Mouse (Mus musculus): ENCODE measurements around the gene Pced1a. TPM values are rescaled to one million over a fixed set of nuclear protein-coding genes. Genes with fewer than 3 reads are reported as not detected.

Gene Pced1a
- total and polyA plus RNA-seq, 3 experiments, result 11.6 to 17.1 (median 15.3) TPM

- TF ChIP-seq BHLHE40 (IDR thresholded peaks at IDR 0.05; ENCODE audit: low read depth, low read length) (0 out of 2 replicates have a peak, but pooled peaks have one; percentile 24), ZKSCAN1 (IDR thresholded peaks at IDR 0.05; ENCODE audit: borderline replicate concordance, low read depth, low read length) (no peak), ZNF384 (IDR thresholded peaks at IDR 0.05; ENCODE audit: low read depth, low read length) (0 out of 2 replicates have a peak, but pooled peaks have one; percentile 32), IRF4 (IDR thresholded peaks at IDR 0.05; ENCODE audit: low read depth, low read length) (peak; percentile 60; the same call in 1 of the 2 replicates), E2F4 (IDR thresholded peaks at IDR 0.05; ENCODE audit: insufficient replicate concordance, low read depth, low read length) (no peak), SIN3A (IDR thresholded peaks at IDR 0.05; ENCODE audit: low read length) (no peak), USF1 (IDR thresholded peaks at IDR 0.05; ENCODE audit: low read depth, low read length) (no peak), ZMIZ1 (IDR thresholded peaks at IDR 0.05; ENCODE audit: low read depth, low read length) (no peak), TCF12 (IDR thresholded peaks at IDR 0.05; ENCODE audit: low read depth, low read length) (no peak), TBP (conservative IDR thresholded peaks at IDR 0.05; ENCODE audit: low read depth, low read length) (no peak), NRF1 (IDR thresholded peaks at IDR 0.05; ENCODE audit: low read depth, low read length) (no peak), MEF2A (IDR thresholded peaks at IDR 0.05; ENCODE audit: borderline replicate concordance, low read depth, low read length) (peak; percentile 88), NELFE (IDR thresholded peaks at IDR 0.05; ENCODE audit: low read depth, low read length) (no peak)
Measured at GRCm38 (mm10) chr2:130414094-130414856, 10.2 kb downstream of the Pced1a start (continued).

- TF ChIP-seq TCF12 (IDR thresholded peaks at IDR 0.05; ENCODE audit: low read depth, low read length) (peak; percentile 56), HCFC1 (IDR thresholded peaks at IDR 0.05; ENCODE audit: low read depth, low read length) (no peak), POLR2AphosphoS2 (IDR thresholded peaks at IDR 0.05; ENCODE audit: low read depth, low read length) (no peak), ZC3H11A (IDR thresholded peaks at IDR 0.05; ENCODE audit: low read depth, low read length) (no peak), CHD2 (IDR thresholded peaks at IDR 0.05; ENCODE audit: low read length) (peak; percentile 38; the same call in 1 of the 2 replicates), SMC3 (IDR thresholded peaks at IDR 0.05; ENCODE audit: low read depth, low read length) (no peak), USF1 (IDR thresholded peaks at IDR 0.05; ENCODE audit: low read depth, low read length) (no peak), JUN (IDR thresholded peaks at IDR 0.05; ENCODE audit: insufficient read depth, low read depth, low read length) (peak; percentile 67; the same call in 1 of the 2 replicates), NRF1 (IDR thresholded peaks at IDR 0.05; ENCODE audit: low read depth, low read length) (no peak), UBTF (IDR thresholded peaks at IDR 0.05; ENCODE audit: low read depth, low read length) (no peak), IRF4 (IDR thresholded peaks at IDR 0.05; ENCODE audit: low read depth, low read length) (peak; percentile 88), ZMIZ1 (IDR thresholded peaks at IDR 0.05; ENCODE audit: low read depth, low read length) (no peak), EP300 (IDR thresholded peaks at IDR 0.05; ENCODE audit: low read length) (peak; percentile 93), JUND (conservative IDR thresholded peaks at IDR 0.05; ENCODE audit: low read depth, low read length) (peak; percentile 79), MXI1 (IDR thresholded peaks at IDR 0.05; ENCODE audit: low read depth, low read length) (no peak), RCOR1 (conservative IDR thresholded peaks at IDR 0.05; ENCODE audit: low read depth, low read length) (peak; percentile 75; the same call in 1 of the 2 replicates), USF2 (conservative IDR thresholded peaks at IDR 0.05; ENCODE audit: low read depth, low read length) (no peak), MEF2A (IDR thresholded peaks at IDR 0.05; ENCODE audit: borderline replicate concordance, low read depth, low read length) (peak; percentile 47; the same call in 1 of the 2 replicates)
- Histone ChIP-seq H3K4me3 (replicated peaks in 1 of 3; ENCODE audit: low read depth in 2 of 3, low read length in 2 of 3, poor library complexity in 1 of 3) (no peak overlapping the region), H3K9ac (ENCODE audit: insufficient read depth, low read depth) (no peak overlapping the region), H3K27ac (ENCODE audit: insufficient read depth, low read depth) (no peak overlapping the region; the same call in 1 of the 2 replicates), H3K4me2 (ENCODE audit: insufficient read depth, low read depth, poor library complexity, severe bottlenecking) (no peak overlapping the region), H3K79me2 (replicated peaks; ENCODE audit: control insufficient read depth, extremely low read depth, insufficient read depth, poor library complexity, severe bottlenecking) (no peaks in the 10 kb centered on the region), H3K9me3 (replicated peaks; ENCODE audit: low read length) (peaks cover 2% of the 10 kb centered on the region), H3K4me1 (ENCODE audit: control insufficient read depth in 1 of 2, insufficient read depth in 2 of 2) (peaks cover 13 to 44% of the 10 kb centered on the region in 2 experiments), H3K36me3 (replicated peaks in 1 of 2; ENCODE audit: control insufficient read depth in 1 of 2, insufficient read depth in 1 of 2, low read length in 1 of 2) (peaks cover 0 to 17% of the 10 kb centered on the region in 2 experiments), H3K27me3 (replicated peaks) (no peaks in the 10 kb centered on the region)
- dilution Hi-C loops (cut with MboI; ENCODE audit: extremely low pct_ligation_motif_present, extremely low pct_unique_long_range_greater_than_20kb, low sequenced_read_pairs), result no loop called here
- DNase-seq (ENCODE audit: extremely low read depth), result peak; percentile 48
- in situ Hi-C loops (cut with MboI; ENCODE audit: low pct_ligation_motif_present, low pct_unique_long_range_greater_than_20kb, low sequenced_read_pairs), result no loop called here
Measured at GRCm38 (mm10) chr2:130412775-130413174, 11.7 kb downstream of the Pced1a start.
